Mouse (Mus musculus): ENCODE measurements around the gene Mns1. TPM values are rescaled to one million over a fixed set of nuclear protein-coding genes. Genes with fewer than 3 reads are reported as not detected.

Mns1 gene
- total RNA-seq, 1 experiment: 7.4 TPM

- Histone ChIP-seq H3K36me3 (ENCODE audit: control insufficient read depth, insufficient read depth, low read length, poor library complexity, severe bottlenecking) (peaks cover 9% of the 10 kb centered on the region), H3K9me3 (ENCODE audit: control insufficient read depth, insufficient read depth, low read depth, low read length) (no peaks in the 10 kb centered on the region), H3K9ac (ENCODE audit: insufficient read depth, low read depth, low read length, poor library complexity, severe bottlenecking) (no peak overlapping the region), H3K27ac (ENCODE audit: insufficient read depth, low read depth, low read length, poor library complexity, severe bottlenecking) (no peak overlapping the region), H3K4me1 (ENCODE audit: control insufficient read depth in 2 of 2, insufficient read depth in 2 of 2, low read length in 2 of 2, poor library complexity in 1 of 2) (no peaks in the 10 kb centered on the region), H3K4me3 (ENCODE audit: insufficient read depth in 1 of 2, low read depth in 1 of 2, low read length in 2 of 2, poor library complexity in 1 of 2, severe bottlenecking in 1 of 2) (no peak overlapping the region)
- TF ChIP-seq CHD2 (IDR thresholded peaks at IDR 0.05; ENCODE audit: low read depth, low read length) (no peak), MAFK (IDR thresholded peaks at IDR 0.05; ENCODE audit: insufficient read depth, low read depth, low read length) (no peak)
- DNase-seq (ENCODE audit: low read depth, low spot score): no peak
- in situ Hi-C loops (cut with MboI; ENCODE audit: low sequenced_read_pairs in 2 of 2, unreplicated experiment in 2 of 2): no loop called here
Observed at GRCm38 (mm10) chr9:72479276-72479675, 41.5 kb downstream of the Mns1 start.

GRCm38 (mm10) chr9:72488523-72488922 is 50.7 kb downstream of the Mns1 start:
- H3K9ac ChIP-seq (ENCODE audit: insufficient read depth, low read depth, low read length, poor library complexity, severe bottlenecking): no peak overlapping the region
- in situ Hi-C loops (cut with MboI; ENCODE audit: low sequenced_read_pairs in 2 of 2, unreplicated experiment in 2 of 2): no loop called here
- 0 out of 4 replicates have a peak, but pooled peaks cover 0 to 2% of the 10 kb centered on the region in 2 experiments for H3K4me1 ChIP-seq (ENCODE audit: control insufficient read depth in 2 of 2, insufficient read depth in 2 of 2, low read length in 2 of 2, poor library complexity in 1 of 2)
- H3K9me3 ChIP-seq (ENCODE audit: control insufficient read depth, insufficient read depth, low read depth, low read length): no peaks in the 10 kb centered on the region
- H3K4me3 ChIP-seq (ENCODE audit: insufficient read depth in 1 of 2, low read depth in 1 of 2, low read length in 2 of 2, poor library complexity in 1 of 2, severe bottlenecking in 1 of 2): no peak overlapping the region
- no peak overlapping the region for H3K27ac ChIP-seq (ENCODE audit: insufficient read depth, low read depth, low read length, poor library complexity, severe bottlenecking)
- no peak for TF ChIP-seq CHD2 (IDR thresholded peaks at IDR 0.05; ENCODE audit: low read depth, low read length)
- TF ChIP-seq ZNF384 (IDR thresholded peaks at IDR 0.05; ENCODE audit: low read depth, low read length): no peak
- TF ChIP-seq MAFK (IDR thresholded peaks at IDR 0.05; ENCODE audit: insufficient read depth, low read depth, low read length): no peak
- TF ChIP-seq HCFC1 (IDR thresholded peaks at IDR 0.05; ENCODE audit: borderline replicate concordance, insufficient read depth, low read length): no peak
- TF ChIP-seq ZC3H11A (IDR thresholded peaks at IDR 0.05; ENCODE audit: borderline replicate concordance, low read depth, low read length): no peak
- DNase-seq (ENCODE audit: low read depth, low spot score): no peak
- peaks cover 11% of the 10 kb centered on the region for H3K36me3 ChIP-seq (ENCODE audit: control insufficient read depth, insufficient read depth, low read length, poor library complexity, severe bottlenecking)

GRCm38 (mm10) chr9:72489131-72489530 is 51.3 kb downstream of the Mns1 start:
- H3K27ac ChIP-seq (ENCODE audit: insufficient read depth, low read depth, low read length, poor library complexity, severe bottlenecking): no peak overlapping the region
- H3K9me3 ChIP-seq (ENCODE audit: control insufficient read depth, insufficient read depth, low read depth, low read length): no peaks in the 10 kb centered on the region
- H3K4me3 ChIP-seq (ENCODE audit: insufficient read depth in 1 of 2, low read depth in 1 of 2, low read length in 2 of 2, poor library complexity in 1 of 2, severe bottlenecking in 1 of 2): no peak overlapping the region
- in situ Hi-C loops (cut with MboI; ENCODE audit: low sequenced_read_pairs in 2 of 2, unreplicated experiment in 2 of 2): no loop called here
- TF ChIP-seq MAFK (IDR thresholded peaks at IDR 0.05; ENCODE audit: insufficient read depth, low read depth, low read length) (no peak), HCFC1 (IDR thresholded peaks at IDR 0.05; ENCODE audit: borderline replicate concordance, insufficient read depth, low read length) (no peak), CHD2 (IDR thresholded peaks at IDR 0.05; ENCODE audit: low read depth, low read length) (no peak), ZNF384 (IDR thresholded peaks at IDR 0.05; ENCODE audit: low read depth, low read length) (no peak), ZC3H11A (IDR thresholded peaks at IDR 0.05; ENCODE audit: borderline replicate concordance, low read depth, low read length) (no peak)
- DNase-seq (ENCODE audit: low read depth, low spot score): no peak
- peaks cover 11% of the 10 kb centered on the region for H3K36me3 ChIP-seq (ENCODE audit: control insufficient read depth, insufficient read depth, low read length, poor library complexity, severe bottlenecking)
- 0 out of 4 replicates have a peak, but pooled peaks cover 0 to 2% of the 10 kb centered on the region in 2 experiments for H3K4me1 ChIP-seq (ENCODE audit: control insufficient read depth in 2 of 2, insufficient read depth in 2 of 2, low read length in 2 of 2, poor library complexity in 1 of 2)
- no peak overlapping the region for H3K9ac ChIP-seq (ENCODE audit: insufficient read depth, low read depth, low read length, poor library complexity, severe bottlenecking)

- 0 out of 4 replicates have a peak, but pooled peaks cover 0 to 2% of the 10 kb centered on the region in 2 experiments for H3K4me1 ChIP-seq (ENCODE audit: control insufficient read depth in 2 of 2, insufficient read depth in 2 of 2, low read length in 2 of 2, poor library complexity in 1 of 2)
- no peaks in the 10 kb centered on the region for H3K9me3 ChIP-seq (ENCODE audit: control insufficient read depth, insufficient read depth, low read depth, low read length)
- in situ Hi-C loops (cut with MboI; ENCODE audit: low sequenced_read_pairs in 2 of 2, unreplicated experiment in 2 of 2): no loop called here
- H3K27ac ChIP-seq (ENCODE audit: insufficient read depth, low read depth, low read length, poor library complexity, severe bottlenecking): peak overlapping the region; percentile 78
- DNase-seq (ENCODE audit: low read depth, low spot score): peak; percentile 91
- TF ChIP-seq ZC3H11A (IDR thresholded peaks at IDR 0.05; ENCODE audit: borderline replicate concordance, low read depth, low read length): no peak
- peak; percentile 93 for TF ChIP-seq CHD2 (IDR thresholded peaks at IDR 0.05; ENCODE audit: low read depth, low read length)
- peak overlapping the region; percentile 83 to 90 for H3K4me3 ChIP-seq (ENCODE audit: insufficient read depth in 1 of 2, low read depth in 1 of 2, low read length in 2 of 2, poor library complexity in 1 of 2, severe bottlenecking in 1 of 2)
- H3K9ac ChIP-seq (ENCODE audit: insufficient read depth, low read depth, low read length, poor library complexity, severe bottlenecking): peak overlapping the region; percentile 80
- peaks cover 5% of the 10 kb centered on the region; the same call in 1 of the 2 replicates for H3K36me3 ChIP-seq (ENCODE audit: control insufficient read depth, insufficient read depth, low read length, poor library complexity, severe bottlenecking)
Observed at GRCm38 (mm10) chr9:72491559-72492193, 53.9 kb downstream of the Mns1 start.

GRCm38 (mm10) chr9:72492194-72492565 is 54.4 kb downstream of the Mns1 start, which contains the start of gene Tex9:
TSS of gene Tex9 (minus strand) at chr9:72492212.
- TF ChIP-seq ZNF384 (IDR thresholded peaks at IDR 0.05; ENCODE audit: low read depth, low read length) (no peak), MAFK (IDR thresholded peaks at IDR 0.05; ENCODE audit: insufficient read depth, low read depth, low read length) (no peak), HCFC1 (IDR thresholded peaks at IDR 0.05; ENCODE audit: borderline replicate concordance, insufficient read depth, low read length) (no peak), ZC3H11A (IDR thresholded peaks at IDR 0.05; ENCODE audit: borderline replicate concordance, low read depth, low read length) (no peak)
- peak within 1 kb of the TSS; percentile 80 for H3K9ac ChIP-seq (ENCODE audit: insufficient read depth, low read depth, low read length, poor library complexity, severe bottlenecking)
- 0 out of 4 replicates have a peak, but pooled peaks cover 0 to 2% of the 10 kb centered on the region in 2 experiments for H3K4me1 ChIP-seq (ENCODE audit: control insufficient read depth in 2 of 2, insufficient read depth in 2 of 2, low read length in 2 of 2, poor library complexity in 1 of 2)
- H3K27ac ChIP-seq (ENCODE audit: insufficient read depth, low read depth, low read length, poor library complexity, severe bottlenecking): peak within 1 kb of the TSS; percentile 78
- peak within 1 kb of the TSS; percentile 83 to 90 for H3K4me3 ChIP-seq (ENCODE audit: insufficient read depth in 1 of 2, low read depth in 1 of 2, low read length in 2 of 2, poor library complexity in 1 of 2, severe bottlenecking in 1 of 2)
- H3K9me3 ChIP-seq (ENCODE audit: control insufficient read depth, insufficient read depth, low read depth, low read length): no peaks in the 10 kb centered on the region
- DNase-seq (ENCODE audit: low read depth, low spot score): no peak
- H3K36me3 ChIP-seq (ENCODE audit: control insufficient read depth, insufficient read depth, low read length, poor library complexity, severe bottlenecking): no peaks in the 10 kb centered on the region
- in situ Hi-C loops (cut with MboI; ENCODE audit: low sequenced_read_pairs in 2 of 2, unreplicated experiment in 2 of 2): no loop called here

All from ES-E14 (cell line).